Comparison of ENCODE assay signal across 17 mouse cellular contexts in the genomic region with DNA sequence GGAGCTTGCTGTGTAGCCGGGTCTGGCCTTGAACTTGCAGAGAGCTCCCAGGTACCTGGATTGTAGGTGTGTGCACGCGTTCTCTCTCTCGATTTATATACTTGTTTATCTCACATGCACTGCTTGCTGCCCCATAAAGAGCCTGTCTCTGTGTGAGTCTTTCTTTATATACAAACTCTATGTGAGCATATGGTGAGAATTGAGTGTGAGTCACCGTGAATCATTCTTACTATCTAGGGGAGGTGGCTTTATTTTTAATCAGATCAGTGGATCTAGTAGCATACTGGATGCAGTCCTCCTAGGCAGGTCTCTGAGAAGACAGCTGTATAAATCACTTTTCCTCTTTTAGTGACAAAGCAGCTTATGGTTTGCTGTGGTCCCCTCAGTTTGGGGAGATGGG.
"Had no signal": no experiment of that assay in that cellular context is flagged by ENCODE, and none has a peak within 500 bp of the region (broad histone marks: within the 10 kb centered on the region; RNA-seq: fewer than 3 reads in every experiment).

No protein-coding gene starts in this region.

- H3K9ac ChIP-seq: limb, embryonic 13.5 days; liver, embryonic 15.5 days had no signal

- H3K4me3 ChIP-seq: limb, embryonic 13.5 days; liver, embryonic 15.5 days; megakaryocyte, embryonic 14.5 days had no signal

- H3K9me3 ChIP-seq: limb, embryonic 13.5 days; liver, embryonic 15.5 days; megakaryocyte, embryonic 14.5 days had no signal

- H3K4me2 ChIP-seq: limb, embryonic 13.5 days; liver, embryonic 15.5 days; midbrain, embryonic 11.5 days had no signal

- DNase-seq: kidney, adult 9 months; kidney, postnatal 36 days; layer of hippocampus, adult 9-11 months; layer of hippocampus, postnatal 36 days; left cerebral cortex, postnatal 4 days; lung, adult 2 months; lung, postnatal 10 days; lung, postnatal 4 days; right cerebral cortex, postnatal 4 days; spleen, adult 18-20 months; thymus, postnatal 36 days had no signal

- H3K27ac ChIP-seq: kidney, postnatal 0 days; limb, embryonic 13.5 days; liver, embryonic 15.5 days had no signal

- H3K27me3 ChIP-seq: limb, embryonic 13.5 days; liver, embryonic 15.5 days; megakaryocyte, embryonic 14.5 days had no signal

- ATAC-seq: midbrain, embryonic 16.5 days had no signal
